24 mouse cellular contexts compared by ENCODE assay signal in genomic region chr8:64983150-64983897, GRCm38 (mm10). TPM values are rescaled to one million over a fixed set of nuclear protein-coding genes. Genes with fewer than 3 reads are reported as not detected.
DNase-seq lines count a peak whose midpoint lies in the region; ATAC-seq and TF ChIP-seq lines count a peak whose summit lies in the region.
"Had no signal": no experiment of that assay in that cellular context is flagged by ENCODE, and none has a peak within 500 bp of the region (broad histone marks: within the 10 kb centered on the region; RNA-seq: fewer than 3 reads in every experiment).

No protein-coding gene starts in this region.

- H3K9ac ChIP-seq in stomach, embryonic 14.5 days (replicated peaks; ENCODE audit: low read depth, low read length), result no peak overlapping the region
- H3K9ac ChIP-seq in stomach, postnatal 0 days (ENCODE audit: low read length), result no peak overlapping the region
- H3K9ac ChIP-seq: limb, embryonic 12.5 days; liver, embryonic 14.5 days; midbrain, embryonic 13.5 days had no signal

- H3K36me3 ChIP-seq in stomach, embryonic 14.5 days (ENCODE audit: control insufficient read depth, insufficient read depth, low read length), result no peaks in the 10 kb centered on the region
- no peaks in the 10 kb centered on the region for H3K36me3 ChIP-seq in stomach, postnatal 0 days (ENCODE audit: control insufficient read depth, insufficient read depth, low read length)
- H3K36me3 ChIP-seq: limb, embryonic 12.5 days; midbrain, embryonic 13.5 days had no signal

- 0 out of 2 replicates have a peak, but pooled peaks have one; percentile 22 for ATAC-seq in cerebellum, adult (ENCODE audit: insufficient number of reproducible peaks, low FRiP score, low TSS enrichment)
- ATAC-seq in stomach, embryonic 14.5 days (ENCODE audit: insufficient number of reproducible peaks, insufficient read depth, low FRiP score, low read depth), result 0 out of 2 replicates have a peak, but pooled peaks have one; percentile 14
- ATAC-seq in stomach, postnatal 0 days (ENCODE audit: low FRiP score, low TSS enrichment), result no peak
- ATAC-seq: midbrain, embryonic 13.5 days had no signal

- TF ChIP-seq EP300 in stomach, postnatal 0 days (optimal IDR thresholded peaks at IDR 0.05), result no peak

- H3K4me1 ChIP-seq in stomach, embryonic 14.5 days (ENCODE audit: control insufficient read depth, insufficient read depth, low read length), result no peaks in the 10 kb centered on the region
- H3K4me1 ChIP-seq in stomach, postnatal 0 days (replicated peaks; ENCODE audit: control insufficient read depth, insufficient read depth), result no peaks in the 10 kb centered on the region
- H3K4me1 ChIP-seq: limb, embryonic 12.5 days; midbrain, embryonic 13.5 days had no signal

- H3K9me3 ChIP-seq in stomach, embryonic 14.5 days (ENCODE audit: control insufficient read depth, low read depth, low read length), result no peaks in the 10 kb centered on the region
- no peaks in the 10 kb centered on the region for H3K9me3 ChIP-seq in stomach, postnatal 0 days (ENCODE audit: control insufficient read depth, low read length)
- H3K9me3 ChIP-seq: limb, embryonic 12.5 days; midbrain, embryonic 13.5 days had no signal

- no peak overlapping the region for H3K4me2 ChIP-seq in stomach, embryonic 14.5 days (replicated peaks; ENCODE audit: low read depth, low read length)
- H3K4me2 ChIP-seq in stomach, postnatal 0 days (replicated peaks; ENCODE audit: low read depth), result no peak overlapping the region
- H3K4me2 ChIP-seq: limb, embryonic 12.5 days; midbrain, embryonic 13.5 days had no signal

- DNase-seq in cerebellum, adult 8-10 months, result no peak
- no peak for DNase-seq in stomach, postnatal 0 days (ENCODE audit: low spot score)
- DNase-seq in cerebellum, adult 9-10 months, result peak; percentile 5
- no peak for DNase-seq in layer of hippocampus, adult 2 months (ENCODE audit: low spot score in 2 of 2)
- DNase-seq in layer of hippocampus, postnatal 14 days (ENCODE audit: low spot score in 2 of 2), result no peak
- DNase-seq: gastrocnemius, adult 2 months; heart, postnatal 4 days had no signal

- H3K27me3 ChIP-seq in stomach, embryonic 14.5 days (ENCODE audit: control insufficient read depth, insufficient read depth, low read length), result no peaks in the 10 kb centered on the region
- H3K27me3 ChIP-seq in stomach, postnatal 0 days (ENCODE audit: control insufficient read depth, insufficient read depth, low read length), result no peaks in the 10 kb centered on the region
- H3K27me3 ChIP-seq: limb, embryonic 12.5 days; midbrain, embryonic 13.5 days had no signal

- 73% methylated on average over 20 of the region's 20 CpGs for WGBS in stomach, embryonic 14.5 days
- WGBS in stomach, postnatal 0 days, result 70% methylated on average over 20 of the region's 20 CpGs

- no peak overlapping the region for H3K4me3 ChIP-seq in stomach, embryonic 14.5 days (ENCODE audit: low read depth, low read length)
- no peak overlapping the region for H3K4me3 ChIP-seq in stomach, postnatal 0 days (ENCODE audit: low read depth, low read length)
- no peak overlapping the region for H3K4me3 ChIP-seq in layer of hippocampus, adult 2 months
- H3K4me3 ChIP-seq: erythroblast, embryonic 14.5 days; gastrocnemius, adult 2 months; limb, embryonic 12.5 days; midbrain, embryonic 13.5 days had no signal

- no peak overlapping the region for H3K27ac ChIP-seq in stomach, embryonic 14.5 days (ENCODE audit: low read length)
- H3K27ac ChIP-seq in stomach, postnatal 0 days (replicated peaks), result no peak overlapping the region
- no peak overlapping the region for H3K27ac ChIP-seq in layer of hippocampus, adult 2 months
- H3K27ac ChIP-seq: gastrocnemius, adult 2 months; limb, embryonic 12.5 days; liver, embryonic 14.5 days; midbrain, embryonic 13.5 days had no signal

- TF ChIP-seq CTCF in stomach, postnatal 0 days (IDR thresholded peaks at IDR 0.05; ENCODE audit: low read depth), result no peak
- no peak for TF ChIP-seq CTCF in layer of hippocampus, adult 2 months (conservative IDR thresholded peaks at IDR 0.05)

RNA-seq across cellular contexts. Expression of gene Trim75, which starts 4.3 kb away (rescaled TPM):
- polyA plus RNA-seq in stomach, embryonic 14.5 days (2014; fragmentation: Nextera tagmentation; extraction: Ambion mirVana), result not detected in 2 replicates
- not detected in 2 replicates for polyA plus RNA-seq in stomach, postnatal 0 days (2015; fragmentation: Nextera tagmentation; extraction: Ambion mirVana)
- total RNA-seq in layer of hippocampus, adult 2 months (2021), result not detected
- not detected for total RNA-seq in layer of hippocampus, postnatal 14 days (2021)
- total RNA-seq: gastrocnemius, adult 2 months; granulocyte monocyte progenitor cell, adult 5-6 weeks; heart, postnatal 4 days; neutrophil, adult 5-6 weeks had no signal
- polyA plus RNA-seq: embryonic facial prominence, embryonic 11.5 days; erythroblast, embryonic 14.5 days; kidney, embryonic 14.5 days; large intestine, adult 2 months; limb, embryonic 12.5 days; liver, embryonic 14.5 days; lung, embryonic 16.5 days; midbrain, embryonic 13.5 days; small intestine, adult 2 months; thymus, postnatal 0 days had no signal

RNA-seq across cellular contexts. Expression of gene Trim61, which starts 35.0 kb away (rescaled TPM):
- polyA plus RNA-seq in stomach, embryonic 14.5 days (2014; fragmentation: Nextera tagmentation; extraction: Ambion mirVana), result 0.21 TPM in 1 of 2 replicates, not detected in the other
- not detected in 2 replicates for polyA plus RNA-seq in stomach, postnatal 0 days (2015; fragmentation: Nextera tagmentation; extraction: Ambion mirVana)
- total RNA-seq in layer of hippocampus, adult 2 months (2021), result not detected
- total RNA-seq in layer of hippocampus, postnatal 14 days (2021), result not detected
- total RNA-seq: gastrocnemius, adult 2 months; granulocyte monocyte progenitor cell, adult 5-6 weeks; heart, postnatal 4 days; neutrophil, adult 5-6 weeks had no signal
- polyA plus RNA-seq: C2C12; embryonic facial prominence, embryonic 11.5 days; erythroblast, embryonic 14.5 days; large intestine, adult 2 months; limb, embryonic 12.5 days; liver, embryonic 14.5 days; lung, embryonic 16.5 days; midbrain, embryonic 13.5 days; small intestine, adult 2 months; thymus, postnatal 0 days had no signal

RNA-seq across cellular contexts. Expression of gene Trim60, which starts 35.1 kb away (rescaled TPM):
- not detected in 2 replicates for polyA plus RNA-seq in stomach, embryonic 14.5 days (2014; fragmentation: Nextera tagmentation; extraction: Ambion mirVana)
- polyA plus RNA-seq in stomach, postnatal 0 days (2015; fragmentation: Nextera tagmentation; extraction: Ambion mirVana), result not detected in 2 replicates
- total RNA-seq in layer of hippocampus, adult 2 months (2021), result not detected
- total RNA-seq in layer of hippocampus, postnatal 14 days (2021), result not detected
- total RNA-seq: ES-E14; gastrocnemius, adult 2 months; granulocyte monocyte progenitor cell, adult 5-6 weeks; heart, postnatal 4 days; neutrophil, adult 5-6 weeks had no signal
- polyA plus RNA-seq: C2C12; embryonic facial prominence, embryonic 11.5 days; heart, embryonic 14.5 days; kidney, embryonic 14.5 days; large intestine, adult 2 months; limb, embryonic 12.5 days; liver, embryonic 14.5 days; lung, embryonic 16.5 days; midbrain, embryonic 13.5 days; small intestine, adult 2 months; thymus, postnatal 0 days had no signal

RNA-seq across cellular contexts. Expression of gene Tmem192, which starts 36.3 kb away (rescaled TPM):
- 29.1 and 31.9 TPM in 2 replicates for polyA plus RNA-seq in stomach, embryonic 14.5 days (2014; fragmentation: Nextera tagmentation; extraction: Ambion mirVana)
- 36.6 and 37.2 TPM in 2 replicates for polyA plus RNA-seq in stomach, postnatal 0 days (2015; fragmentation: Nextera tagmentation; extraction: Ambion mirVana)
- total RNA-seq in layer of hippocampus, adult 2 months (2021), result 10 to 100 TPM; 19.8 to 24.4 TPM
- 10 to 100 TPM; 15.7 to 16.0 TPM for total RNA-seq in layer of hippocampus, postnatal 14 days (2021)

RNA-seq across cellular contexts. Expression of gene Apela, which starts 53.8 kb away (rescaled TPM):
- polyA plus RNA-seq in stomach, embryonic 14.5 days (2014; fragmentation: Nextera tagmentation; extraction: Ambion mirVana), result 2.2 and 3.2 TPM in 2 replicates
- polyA plus RNA-seq in stomach, postnatal 0 days (2015; fragmentation: Nextera tagmentation; extraction: Ambion mirVana), result 0.45 TPM in 2 replicates
- total RNA-seq in layer of hippocampus, adult 2 months (2021), result under 1 TPM in 1 of 2 experiments, not detected in 1; 0.91 TPM
- total RNA-seq in layer of hippocampus, postnatal 14 days (2021), result under 1 TPM in 1 of 2 experiments, not detected in 1; 0.69 TPM
- total RNA-seq: gastrocnemius, adult 2 months; granulocyte monocyte progenitor cell, adult 5-6 weeks; neutrophil, adult 5-6 weeks had no signal
- polyA plus RNA-seq: C2C12; erythroblast, embryonic 14.5 days; large intestine, adult 2 months; small intestine, adult 2 months; thymus, postnatal 0 days had no signal
